Mouse (Mus musculus) common myeloid progenitor, adult 5-6 weeks (primary cell): ENCODE data around the gene Trpc4. TPM values are rescaled to one million over a fixed set of nuclear protein-coding genes. Genes with fewer than 3 reads are reported as not detected.

Source experiments
- ATAC-seq: replicated peaks from 2 replicates; pipeline ENCODE4 v1.8.0; 2016; ENCODE audit warnings: low read depth, mild to moderate bottlenecking, moderate TSS enrichment, inconsistent platforms; ENCODE audit not compliant: poor library complexity, severe bottlenecking
- total RNA-seq: library from RNA; stranded (forward); fragments of 200-1000, 187-1606 nt; gene quantifications from 2 replicates; pipeline ENCODE4 v1.2.3, GENCODE M21; 2017

Trpc4 gene
- total RNA-seq, 1 experiment from 2014 or later, result not detected

GRCm38 (mm10) chr3:54249311-54249710 lies 93.5 kb downstream of the Trpc4 start:
- ATAC-seq, result no peak

GRCm38 (mm10) chr3:54266943-54267342 lies 111.1 kb downstream of the Trpc4 start:
- no peak for ATAC-seq

DNA sequence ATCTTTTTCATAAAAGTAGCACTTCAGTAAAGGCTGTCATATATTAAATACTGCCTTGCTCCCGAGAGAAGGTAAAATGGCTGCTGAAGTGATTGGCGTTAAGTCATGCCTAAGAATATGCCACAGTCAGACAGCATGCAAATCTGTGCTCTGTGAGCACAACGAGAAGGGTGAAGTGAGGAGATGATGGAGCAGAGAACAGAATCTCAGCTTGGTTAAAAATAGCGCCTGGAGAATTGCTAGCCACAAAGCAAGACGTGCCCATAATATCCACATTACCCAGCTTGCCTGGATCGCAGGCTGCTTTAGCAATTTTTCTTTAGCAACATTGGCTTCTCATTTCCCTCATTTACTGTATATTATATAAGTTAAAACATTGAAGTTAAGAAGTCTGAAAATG lies 113.3 kb downstream of the Trpc4 start:
- ATAC-seq, result no peak

DNA sequence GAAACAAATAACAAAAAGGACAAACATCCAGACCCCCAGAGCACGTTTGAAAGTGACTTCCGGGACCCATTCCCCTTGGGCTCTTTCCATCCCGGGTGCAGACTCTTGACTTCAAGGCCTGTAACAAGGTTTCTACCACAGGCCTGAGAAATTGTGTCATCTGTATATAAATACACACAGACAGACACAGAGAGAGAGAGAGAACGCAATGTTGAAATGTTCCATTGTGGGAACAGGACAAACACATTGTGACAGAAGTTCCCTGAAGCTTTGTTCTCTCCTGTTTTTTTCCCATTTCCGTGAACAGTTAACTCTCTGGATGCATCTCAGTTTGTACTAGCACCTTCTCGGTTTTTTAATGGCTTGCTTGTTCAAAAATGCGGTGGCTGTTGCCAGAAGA lies 118.8 kb downstream of the Trpc4 start:
- ATAC-seq, result no peak

DNA sequence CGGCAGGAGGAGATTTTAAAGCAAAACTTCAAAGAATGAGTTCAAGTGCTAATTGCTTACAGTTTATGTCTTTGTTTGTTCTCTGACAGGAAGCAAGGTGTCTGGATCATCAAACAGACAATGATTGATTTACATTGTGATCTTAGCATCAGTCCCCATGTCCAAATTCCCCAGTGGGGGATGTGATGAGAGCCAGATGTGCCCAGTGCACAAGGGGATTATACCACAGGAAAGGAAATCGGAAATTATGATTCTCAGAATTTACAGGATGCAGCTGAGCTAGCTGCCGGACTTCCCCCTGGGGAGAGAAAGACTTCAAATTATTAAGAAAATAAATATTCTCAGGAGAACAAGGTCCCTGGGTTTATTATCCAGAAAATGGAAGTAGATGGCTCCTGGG lies 133.9 kb downstream of the Trpc4 start:
- ATAC-seq, result no peak

DNA sequence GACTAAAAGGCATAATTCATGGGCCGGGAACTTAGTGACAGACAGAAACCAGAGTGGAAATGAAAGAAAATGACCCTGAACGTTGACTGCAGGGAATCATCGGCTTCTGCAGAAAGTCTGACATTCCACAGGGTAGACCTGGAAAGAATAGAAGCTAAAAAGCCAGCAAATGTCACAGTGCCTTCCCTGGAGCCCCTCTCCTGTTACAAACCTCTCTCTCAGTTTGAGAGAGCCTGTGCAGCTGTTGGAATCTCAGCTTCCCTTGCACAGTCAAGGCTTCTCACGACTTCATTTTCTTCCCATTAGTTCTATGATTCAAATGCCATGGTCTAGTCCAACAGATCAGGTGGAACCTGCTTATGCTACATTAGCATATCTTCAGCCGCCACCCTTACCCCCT lies 154.8 kb downstream of the Trpc4 start:
- no peak for ATAC-seq

GRCm38 (mm10) chr3:54314055-54314454 lies 158.2 kb downstream of the Trpc4 start:
- ATAC-seq, result no peak

- peak; percentile 87 for ATAC-seq
Observed at GRCm38 (mm10) chr3:54352891-54353652, 197.2 kb downstream of the Trpc4 start.

- ATAC-seq, result peak; percentile 53
Observed at GRCm38 (mm10) chr3:54357561-54357960, 201.7 kb downstream of the Trpc4 start.

- peak; percentile 88 for ATAC-seq
Observed at GRCm38 (mm10) chr3:54358463-54359189, 202.8 kb downstream of the Trpc4 start.

DNA sequence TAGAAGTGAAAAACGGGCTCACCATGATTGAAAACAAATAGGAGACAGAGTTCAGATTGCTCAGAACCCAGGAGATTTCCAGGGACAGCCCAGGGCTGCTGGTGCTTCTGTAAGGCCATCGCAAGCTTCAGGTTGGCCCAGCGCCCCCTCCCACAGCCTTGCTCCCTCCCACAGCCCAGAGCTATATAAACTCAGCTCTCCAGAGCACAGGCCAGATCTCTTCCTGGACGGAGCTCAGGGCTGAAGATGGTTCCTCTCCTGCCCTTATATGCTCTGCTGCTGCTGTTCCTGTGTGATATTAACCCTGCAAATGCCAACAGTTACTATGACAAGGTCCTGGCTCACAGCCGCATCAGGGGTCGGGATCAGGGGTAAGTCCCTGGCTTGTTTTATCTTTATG lies 205.1 kb downstream of the Trpc4 start, which contains the start of gene Postn:
Gene Postn (plus strand): TSS at position 213 of the 400 bp plus-strand sequence.
- ATAC-seq, result no peak

DNA sequence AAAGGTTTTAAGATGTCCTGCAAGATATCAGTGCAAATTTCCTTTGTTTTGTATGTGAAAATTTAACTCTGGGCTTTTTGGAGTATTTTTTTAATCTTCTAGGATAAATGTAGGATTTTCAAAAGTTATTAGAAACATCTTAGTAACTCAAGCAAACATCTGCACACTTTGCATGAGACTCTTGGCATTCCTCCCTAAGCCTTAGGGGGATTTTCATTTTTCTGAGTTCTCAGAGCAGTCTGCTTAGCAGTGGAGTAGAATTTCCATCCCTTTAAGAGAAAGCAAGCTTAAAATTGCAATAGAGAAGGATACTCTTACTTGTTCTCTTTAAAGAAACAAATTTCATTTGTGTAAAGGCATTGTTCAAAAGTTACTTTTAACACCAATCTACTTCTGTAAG lies 205.8 kb downstream of the Trpc4 start:
- no peak for ATAC-seq

Other genes starting within 250 kb of the Trpc4 start
- gene Postn, start 205.1 kb downstream of the Trpc4 start, total RNA-seq, result not detected in 2 replicates